Mouse (Mus musculus) kidney, adult 2 months (tissue): Measurements from ENCODE around the gene Pim1. TPM values are rescaled to one million over a fixed set of nuclear protein-coding genes. Genes with fewer than 3 reads are reported as not detected.

Source experiments
- DNase-seq: peaks from one replicate; pipeline ENCODE4 v3.0.0; 2021
- H3K27ac ChIP-seq: fragments of 200-500 bp; 2 replicates; pipeline ENCODE4 v1.5.1; 2012; ENCODE audit warnings: low read depth, low read length, control low read depth, inconsistent platforms; ENCODE audit not compliant: insufficient read depth
- H3K27me3 ChIP-seq: fragments of 200-500 bp; replicated peaks from 2 replicates; pipeline ENCODE4 v1.6.1; 2012; ENCODE audit warnings: mild to moderate bottlenecking, moderate library complexity, low read length, inconsistent platforms; ENCODE audit not compliant: control insufficient read depth, insufficient read depth
- H3K36me3 ChIP-seq: fragments of 200-500 bp; 2 replicates; pipeline ENCODE4 v1.6.1; 2012; ENCODE audit warnings: mild to moderate bottlenecking, moderate library complexity, low read length, inconsistent platforms; ENCODE audit not compliant: control insufficient read depth, insufficient read depth
- H3K4me1 ChIP-seq: fragments of 200-500 bp; 2 replicates; pipeline ENCODE4 v1.6.1; 2011; ENCODE audit warnings: low read length; ENCODE audit not compliant: control insufficient read depth, insufficient read depth
- H3K4me3 ChIP-seq: fragments of 200-500 bp; 2 replicates; pipeline ENCODE4 v1.5.1; 2011; ENCODE audit warnings: mild to moderate bottlenecking, low read depth, low read length, control low read depth; ENCODE audit not compliant: insufficient read depth
- CTCF ChIP-seq: fragments of 200-500 bp; conservative IDR thresholded peaks from 2 replicates; pipeline ENCODE4 v1.5.1; 2011; ENCODE audit warnings: low read depth, mild to moderate bottlenecking, control low read depth, low read length, moderate library complexity, mixed read lengths; ENCODE audit not compliant: insufficient read depth, insufficient read length
- POLR2A ChIP-seq: fragments of 200-500 bp; IDR thresholded peaks from one replicate; pipeline ENCODE4 v1.6.1; 2011; ENCODE audit warnings: low read depth, low read length, control low read depth
- WGBS: fragments of 180-500 bp; shearing (Covaris S2); methylation state at CpG from one replicate; pipeline ENCODE4 v1.1.7; 2018; 5-methylcytosine and 5-hydroxymethylcytosine counted together
- polyA plus RNA-seq: library from polyadenylated mRNA; depleted of rRNA; stranded (reverse); fragments of >200 nt; gene quantifications from 2 replicates; pipeline ENCODE4 v1.2.3, GENCODE M21; 2012; rRNA removed

The Pim1 gene
- polyA plus RNA-seq: 16.0 and 18.8 TPM in 2 replicates

GRCm38 (mm10) chr17:29490713-29491581, at the start of gene Pim1:
TSS of gene Pim1 (plus strand) at chr17:29490753.
- H3K27me3 ChIP-seq: no peaks in the 10 kb centered on the region
- H3K27ac ChIP-seq: peak within 1 kb of the TSS; percentile 89
- under 1% methylated on average over 80 of the region's 99 CpGs for WGBS
- H3K4me3 ChIP-seq: peak within 1 kb of the TSS; percentile 67
- TF ChIP-seq CTCF (no peak), POLR2A (peak; percentile 86)
- no peaks in the 10 kb centered on the region; the same call in none of the 2 replicates for H3K36me3 ChIP-seq
- H3K4me1 ChIP-seq: peaks cover 11% of the 10 kb centered on the region; the same call in 1 of the 2 replicates
- DNase-seq: no peak

DNA sequence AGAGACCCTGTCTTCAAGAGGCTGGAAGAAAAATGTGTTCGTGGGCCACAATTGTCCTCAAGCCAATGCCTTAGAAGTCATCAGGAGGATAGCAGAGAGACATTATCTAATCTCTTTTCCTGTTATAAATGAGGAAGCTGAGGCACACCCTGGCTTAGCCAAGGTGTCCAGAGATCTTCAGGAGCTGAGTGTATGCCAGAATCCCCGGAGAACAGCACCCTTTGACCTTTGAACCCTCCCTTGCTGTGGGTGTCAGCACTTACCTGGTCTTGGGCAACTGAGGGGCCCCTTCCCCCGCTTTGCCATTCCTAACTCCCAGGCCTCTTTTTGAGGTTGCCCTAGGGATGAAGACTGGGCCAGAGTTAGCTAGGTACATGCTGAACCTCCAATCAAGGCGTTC, 49.0 kb upstream of the Pim1 start:
- H3K27me3 ChIP-seq: no peaks in the 10 kb centered on the region

DNA sequence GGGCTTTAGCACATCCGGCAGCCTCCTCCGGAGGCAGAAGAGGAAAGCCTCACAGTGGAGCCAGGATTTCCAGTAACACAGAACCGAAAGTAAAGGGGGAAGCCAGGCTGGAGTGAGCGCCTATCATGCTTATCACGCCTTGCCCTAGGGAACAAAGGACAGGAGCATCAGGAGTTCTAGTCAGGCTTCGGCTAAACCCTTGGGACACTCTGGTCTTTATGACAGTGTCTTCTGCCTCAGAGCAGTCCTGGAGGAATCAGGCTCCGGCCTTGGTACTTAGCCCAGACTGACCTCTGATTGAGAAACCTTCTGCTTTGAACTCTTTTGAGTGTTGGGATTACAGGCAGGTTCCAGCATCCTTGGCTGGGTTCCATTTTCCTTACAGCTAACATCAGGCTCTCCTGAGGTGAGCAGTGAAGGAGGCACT, 48.4 kb upstream of the Pim1 start:
- DNase-seq: peak; percentile 66
- Histone ChIP-seq H3K27me3 (no peaks in the 10 kb centered on the region), H3K4me1 (no peaks in the 10 kb centered on the region; the same call in 1 of the 2 replicates), H3K36me3 (no peaks in the 10 kb centered on the region), H3K4me3 (no peak overlapping the region), H3K27ac (peak overlapping the region; percentile 33)
- TF ChIP-seq CTCF: no peak
- no peak for TF ChIP-seq POLR2A
- WGBS: 56% methylated on average over 7 of the region's 7 CpGs

More for the DNA sequence above, 49.0 kb upstream of the Pim1 start:
- Histone ChIP-seq H3K36me3 (no peaks in the 10 kb centered on the region), H3K27ac (peak overlapping the region; percentile 32; the same call in 1 of the 2 replicates), H3K4me1 (no peaks in the 10 kb centered on the region; the same call in 1 of the 2 replicates), H3K4me3 (no peak overlapping the region)
- peak; percentile 51 for DNase-seq
- TF ChIP-seq CTCF (no peak), POLR2A (no peak)
- WGBS: 77% methylated on average over 4 of the region's 4 CpGs

GRCm38 (mm10) chr17:29443724-29444123, 46.8 kb upstream of the Pim1 start:
- Histone ChIP-seq H3K4me3 (no peak overlapping the region), H3K36me3 (no peaks in the 10 kb centered on the region), H3K4me1 (no peaks in the 10 kb centered on the region; the same call in 1 of the 2 replicates), H3K27ac (no peak overlapping the region), H3K27me3 (no peaks in the 10 kb centered on the region)
- WGBS: 83% methylated on average over 4 of the region's 4 CpGs
- no peak for DNase-seq
- no peak for TF ChIP-seq POLR2A
- TF ChIP-seq CTCF: no peak

- Histone ChIP-seq H3K4me3 (no peak overlapping the region), H3K36me3 (no peaks in the 10 kb centered on the region), H3K27ac (no peak overlapping the region), H3K4me1 (no peaks in the 10 kb centered on the region; the same call in 1 of the 2 replicates), H3K27me3 (no peaks in the 10 kb centered on the region)
- peak; percentile 68 for DNase-seq
- WGBS: 38% methylated on average over 8 of the region's 8 CpGs
- TF ChIP-seq POLR2A: no peak
- no peak for TF ChIP-seq CTCF
Measured at GRCm38 (mm10) chr17:29445072-29445471, 45.5 kb upstream of the Pim1 start.

- DNase-seq: no peak
- TF ChIP-seq CTCF (no peak), POLR2A (no peak)
- no peaks in the 10 kb centered on the region for H3K27me3 ChIP-seq
- no peaks in the 10 kb centered on the region for H3K36me3 ChIP-seq
- H3K27ac ChIP-seq: no peak overlapping the region
- 0 out of 2 replicates have a peak, but pooled peaks cover 3% of the 10 kb centered on the region for H3K4me1 ChIP-seq
- H3K4me3 ChIP-seq: no peak overlapping the region
- 83% methylated on average over 3 of the region's 3 CpGs for WGBS
Measured at GRCm38 (mm10) chr17:29447323-29447722, 43.2 kb upstream of the Pim1 start.

GRCm38 (mm10) chr17:29448055-29448454, 42.5 kb upstream of the Pim1 start:
- WGBS: 72% methylated on average over 8 of the region's 8 CpGs

More at GRCm38 (mm10) chr17:29448055-29448454, 42.5 kb upstream of the Pim1 start:
- Histone ChIP-seq H3K27ac (no peak overlapping the region), H3K4me3 (no peak overlapping the region), H3K4me1 (0 out of 2 replicates have a peak, but pooled peaks cover 3% of the 10 kb centered on the region), H3K27me3 (no peaks in the 10 kb centered on the region), H3K36me3 (no peaks in the 10 kb centered on the region)
- DNase-seq: no peak
- TF ChIP-seq CTCF (no peak), POLR2A (no peak)
